Mouse (Mus musculus) G1E-ER4 (cell line): Measurements from ENCODE around the gene Ranbp1. TPM values are rescaled to one million over a fixed set of nuclear protein-coding genes. Genes with fewer than 3 reads are reported as not detected.

Source experiments
- GATA1 ChIP-seq: IDR thresholded peaks from one replicate; pipeline ENCODE4 v1.8.0; 2012; ENCODE audit warnings: low read length, inconsistent platforms
- polyA plus RNA-seq: library from polyadenylated mRNA; stranded (reverse); fragments of >175 nt; gene quantifications from 2 replicates; pipeline ENCODE4 v1.2.3, GENCODE M21; 2012

Gene Ranbp1
- polyA plus RNA-seq, 1 experiment, result 1,811 TPM

DNA sequence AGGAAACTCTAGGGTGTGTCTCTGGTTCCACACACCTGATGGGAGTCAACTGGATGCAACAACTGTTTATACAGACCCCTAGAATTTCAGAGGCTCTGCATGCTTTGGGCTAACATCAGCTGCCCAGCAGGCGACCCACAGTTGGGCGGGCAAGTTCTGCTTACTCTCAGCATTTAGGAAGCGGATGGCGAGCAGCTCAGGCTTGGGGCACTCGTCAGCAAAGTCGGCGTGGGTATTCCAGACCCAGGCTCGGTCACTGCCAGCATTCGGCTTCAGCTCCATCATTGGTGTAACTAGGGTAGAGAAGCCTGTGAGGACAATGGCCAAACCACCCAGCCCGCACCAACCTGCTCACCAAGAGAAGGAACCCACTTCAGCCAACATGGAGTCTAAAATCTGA is 7.0 kb downstream of the Ranbp1 start:
- no peak for TF ChIP-seq GATA1

GRCm38 (mm10) chr16:18236676-18237501 is 11.6 kb downstream of the Ranbp1 start:
- no peak for TF ChIP-seq GATA1

DNA sequence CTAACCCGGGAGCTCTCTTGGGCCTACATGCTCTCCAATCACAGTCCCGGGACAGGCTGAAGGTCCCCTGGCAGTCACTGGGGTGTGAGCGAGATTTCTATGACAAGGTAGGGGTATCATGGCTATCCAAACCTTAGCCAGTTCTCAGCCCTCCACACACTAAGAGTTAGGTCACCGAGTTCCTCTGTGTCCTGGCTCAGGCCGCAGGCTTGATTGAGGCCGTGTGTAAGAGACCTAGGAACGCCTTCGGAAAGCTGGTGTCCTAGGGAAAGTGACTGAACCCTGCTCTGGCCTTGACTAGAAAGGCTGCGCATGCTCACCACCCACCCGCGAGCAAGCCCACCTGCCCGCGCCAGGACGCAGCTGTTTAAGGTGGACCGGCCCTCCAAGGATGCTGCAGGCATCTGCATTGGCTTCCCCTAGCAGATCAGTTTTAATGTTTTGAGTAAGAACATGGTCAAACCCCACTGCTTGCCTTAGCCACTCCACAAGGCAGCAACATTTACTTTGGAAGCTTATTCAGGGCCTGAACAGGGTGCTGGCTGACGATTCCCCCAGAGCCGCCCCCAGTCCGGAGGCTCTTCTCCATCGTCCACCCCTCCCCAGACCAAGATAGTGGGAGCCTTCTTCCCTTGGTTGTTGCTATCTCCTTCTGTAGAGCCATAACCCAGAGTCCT is 13.0 kb downstream of the Ranbp1 start:
- no peak for TF ChIP-seq GATA1

DNA sequence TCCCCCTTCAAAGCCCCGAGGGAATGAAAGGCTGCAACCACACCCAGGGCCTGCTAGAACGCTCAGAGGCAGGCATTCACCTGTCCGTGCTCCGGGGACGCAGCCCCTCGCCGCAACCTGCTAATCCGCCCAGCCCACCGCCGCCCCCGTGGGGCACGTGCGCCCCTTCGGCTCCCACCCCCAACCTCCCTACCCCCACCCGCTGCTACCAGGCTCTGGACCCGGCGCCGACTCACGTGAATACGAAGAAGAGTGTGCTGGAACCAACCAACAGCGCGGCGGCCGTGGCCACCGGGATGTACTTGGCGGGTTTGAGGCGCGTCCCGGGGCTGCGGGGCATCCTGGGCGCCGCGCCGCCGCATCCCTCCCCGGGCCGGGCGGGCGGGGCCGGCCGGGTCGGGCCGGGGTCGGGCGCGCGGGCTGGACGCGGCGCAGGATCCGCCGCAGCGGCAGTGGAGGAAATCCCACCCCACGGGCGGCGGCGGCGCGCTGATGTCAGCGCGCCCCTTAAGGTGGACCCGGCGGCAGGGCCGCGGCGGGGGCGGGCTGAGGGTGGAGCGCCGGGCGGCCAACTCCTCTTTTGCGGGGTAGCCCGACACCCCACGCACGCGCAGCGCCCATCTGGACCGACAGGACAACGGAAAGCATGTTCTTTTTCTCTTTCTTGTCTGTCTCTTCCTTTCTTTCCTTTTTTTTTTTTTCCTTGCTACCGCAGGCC is 13.7 kb downstream of the Ranbp1 start, which contains the start of gene Zdhhc8:
TSS of gene Zdhhc8 (minus strand) at position 466 of the 718 bp plus-strand sequence.
- TF ChIP-seq GATA1, result no peak

DNA sequence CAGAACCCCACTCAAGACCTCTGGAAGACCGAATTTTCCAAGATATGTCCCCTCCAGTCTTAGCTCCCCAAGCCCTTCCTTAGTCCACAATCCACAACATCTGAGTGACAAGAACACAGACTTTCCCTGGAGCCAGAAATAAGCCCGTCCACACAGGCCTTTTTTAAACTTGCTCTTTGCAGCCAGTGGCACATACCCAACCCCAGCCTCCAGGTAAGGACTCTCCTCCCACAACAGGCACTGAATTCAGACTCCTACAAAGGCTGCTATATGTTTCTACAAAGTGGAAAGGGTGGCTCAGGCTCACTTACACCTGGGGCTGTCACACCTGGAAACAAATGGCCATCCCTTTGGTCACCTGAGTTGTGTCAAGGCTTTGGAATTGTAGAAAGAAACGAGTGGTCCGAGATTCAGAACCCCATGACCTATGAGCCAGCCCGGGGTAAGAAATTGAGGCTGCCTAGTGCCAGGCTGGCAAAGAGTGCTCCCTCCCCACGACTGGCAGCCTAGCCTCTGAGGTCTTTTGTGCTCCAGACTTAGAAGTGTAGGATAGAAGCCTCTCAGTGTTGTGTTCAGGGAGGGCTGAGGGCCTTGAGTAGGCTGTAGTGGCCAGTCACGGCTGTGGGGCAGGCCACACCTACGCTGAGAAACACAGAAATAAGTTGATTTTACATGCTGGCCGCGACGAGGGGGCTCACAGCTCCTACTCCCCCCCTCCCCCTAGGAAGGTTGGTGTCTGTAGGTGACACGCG is 14.4 kb downstream of the Ranbp1 start:
- TF ChIP-seq GATA1, result no peak

DNA sequence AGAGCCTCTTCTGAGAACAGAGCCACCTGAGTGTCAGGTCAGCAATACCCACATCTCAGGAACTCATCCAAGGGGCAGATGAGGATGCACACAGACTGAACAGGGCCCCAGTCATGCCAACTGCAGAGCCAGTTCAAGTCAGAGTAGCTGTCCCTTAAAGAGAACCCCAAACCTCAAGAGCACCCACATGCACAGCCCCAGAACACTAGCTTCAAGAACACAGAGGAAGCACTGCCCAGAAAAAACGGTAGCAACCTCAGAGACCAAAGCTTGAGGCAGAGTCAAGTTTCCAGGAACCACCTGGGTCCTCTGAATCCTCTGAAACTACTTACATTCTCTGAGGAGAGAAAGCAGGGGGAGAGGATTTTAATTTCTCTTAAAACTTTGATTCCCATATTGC is 15.1 kb downstream of the Ranbp1 start:
- TF ChIP-seq GATA1, result no peak

DNA sequence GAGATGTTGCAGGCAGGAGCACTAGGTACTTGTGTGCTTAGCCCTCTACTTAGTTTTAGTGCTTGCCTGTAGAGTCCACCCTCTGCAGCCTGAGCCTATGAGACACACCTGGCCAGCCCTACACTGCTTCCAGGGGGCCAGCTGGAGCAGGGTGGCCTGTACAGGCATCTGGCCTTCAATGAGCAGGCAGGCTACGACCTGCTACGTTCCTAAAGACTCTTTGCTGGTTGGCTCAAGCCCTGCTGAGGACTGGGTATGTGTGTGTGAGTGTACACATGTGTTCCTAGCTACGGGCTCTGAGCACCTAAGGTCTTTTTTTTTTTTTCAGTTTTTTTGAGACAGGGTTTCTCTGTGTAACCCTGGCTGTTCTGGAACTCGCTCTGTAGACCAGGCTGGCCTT is 17.1 kb downstream of the Ranbp1 start:
- no peak for TF ChIP-seq GATA1

DNA sequence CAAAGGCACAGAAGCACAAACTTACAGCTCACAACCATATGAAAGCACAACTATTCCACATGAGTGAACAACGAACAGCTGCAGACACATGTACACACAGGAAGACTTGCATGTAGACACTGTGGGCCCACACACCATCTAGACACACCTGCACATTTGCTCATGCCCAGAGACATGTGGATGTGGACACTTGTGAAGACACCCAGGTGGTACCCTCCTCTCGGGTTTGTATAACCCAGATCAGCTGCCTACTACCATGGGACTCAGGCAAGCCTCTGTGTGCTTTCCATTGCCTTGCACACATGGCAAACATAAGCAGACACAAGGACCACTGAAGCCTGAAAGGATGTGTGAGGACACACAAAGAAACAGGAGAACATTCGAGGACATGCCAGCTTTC is 17.5 kb downstream of the Ranbp1 start:
- TF ChIP-seq GATA1, result no peak

GRCm38 (mm10) chr16:18230617-18231016 is 17.9 kb downstream of the Ranbp1 start:
- TF ChIP-seq GATA1, result no peak

DNA sequence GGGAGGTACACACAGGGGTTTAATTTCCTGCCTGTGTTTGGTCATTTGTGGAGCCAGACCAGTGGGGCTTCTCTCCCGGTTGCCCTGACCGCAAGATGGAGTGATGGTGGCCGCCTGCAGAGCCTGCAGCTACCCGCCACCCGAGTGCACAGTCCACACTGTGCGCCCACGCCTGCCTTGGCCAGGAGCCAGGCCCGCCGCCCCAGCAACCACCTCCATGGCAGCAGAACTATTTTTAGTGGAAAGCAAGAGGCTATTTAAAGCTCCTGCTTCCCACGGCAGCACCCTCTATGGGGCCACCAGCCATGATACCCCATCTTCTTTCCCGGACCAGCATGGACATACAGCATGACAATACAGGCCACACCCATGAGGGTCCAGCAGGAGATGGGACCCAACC is 18.9 kb downstream of the Ranbp1 start:
- no peak for TF ChIP-seq GATA1

- no peak for TF ChIP-seq GATA1
Observed at GRCm38 (mm10) chr16:18228856-18229255, 19.7 kb downstream of the Ranbp1 start.

DNA sequence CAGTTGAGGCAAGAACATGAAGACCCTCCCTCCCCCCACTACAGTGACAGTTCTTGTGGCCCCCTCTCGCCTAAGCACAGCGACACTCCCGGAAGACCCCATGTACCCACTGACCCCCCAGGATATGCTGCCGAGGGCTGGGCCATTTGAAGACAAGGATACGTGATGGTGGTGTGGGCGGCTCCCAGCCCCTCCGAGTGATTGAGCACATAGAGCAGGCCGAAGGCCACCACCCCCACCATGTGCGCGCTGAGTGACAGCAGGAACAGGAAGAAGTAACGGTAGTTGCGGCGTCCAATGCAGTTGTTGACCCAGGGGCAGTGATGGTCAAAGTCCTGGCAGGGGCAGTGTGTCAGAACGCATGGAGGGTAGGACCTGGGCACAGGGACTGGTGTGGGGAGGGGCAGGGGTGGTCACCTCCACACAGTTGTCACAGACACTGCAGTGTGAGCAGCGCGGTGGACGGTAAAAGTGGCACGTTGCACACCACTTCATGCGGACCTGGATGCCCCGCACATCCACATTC is 20.6 kb downstream of the Ranbp1 start:
- no peak for TF ChIP-seq GATA1

GRCm38 (mm10) chr16:18227187-18227586 is 21.3 kb downstream of the Ranbp1 start:
- TF ChIP-seq GATA1, result no peak

- TF ChIP-seq GATA1, result no peak
Observed at GRCm38 (mm10) chr16:18222188-18222587, 26.3 kb downstream of the Ranbp1 start.

GRCm38 (mm10) chr16:18221543-18221898 is 27.0 kb downstream of the Ranbp1 start:
- no peak for TF ChIP-seq GATA1

GRCm38 (mm10) chr16:18220856-18221542 is 27.5 kb downstream of the Ranbp1 start:
- TF ChIP-seq GATA1, result no peak
